Mouse (Mus musculus) 416B (cell line): ENCODE data around the gene Ovch2.

Experiments
- DNase-seq: peaks from one replicate; pipeline ENCODE4 v3.0.0; 2011; ENCODE audit warnings: low read depth

Gene Ovch2

GRCm38 (mm10) chr7:107744454-107744853, 56.6 kb downstream of the Ovch2 start:
- DNase-seq, result no peak

GRCm38 (mm10) chr7:107742963-107743465, 58.0 kb downstream of the Ovch2 start:
- DNase-seq, result no peak

GRCm38 (mm10) chr7:107738726-107739125, 62.3 kb downstream of the Ovch2 start:
- peak; percentile 1 for DNase-seq

GRCm38 (mm10) chr7:107733162-107733561, 67.8 kb downstream of the Ovch2 start:
- DNase-seq, result no peak
